ENCODE assay signal across 17 mouse cellular contexts in genomic region chr1:120249842-120250241, GRCm38 (mm10).
"Had no signal": no experiment of that assay in that cellular context is flagged by ENCODE, and none has a peak within 500 bp of the region (broad histone marks: within the 10 kb centered on the region; RNA-seq: fewer than 3 reads in every experiment).

No protein-coding gene starts in this region.

- H3K27ac ChIP-seq: kidney, postnatal 0 days; left cerebral cortex, adult 2 months; midbrain, embryonic 12.5 days; midbrain, embryonic 15.5 days; neural tube, embryonic 13.5 days; stomach, embryonic 15.5 days had no signal

- H3K4me3 ChIP-seq: left cerebral cortex, adult 2 months; liver, embryonic 13.5 days; midbrain, embryonic 12.5 days; midbrain, embryonic 15.5 days; myocyte; neural tube, embryonic 13.5 days; stomach, embryonic 15.5 days had no signal

- H3K9me3 ChIP-seq: liver, embryonic 13.5 days; midbrain, embryonic 12.5 days; midbrain, embryonic 15.5 days; neural tube, embryonic 13.5 days; stomach, embryonic 15.5 days had no signal

- ATAC-seq: midbrain, embryonic 15.5 days had no signal

- H3K27me3 ChIP-seq: liver, embryonic 13.5 days; midbrain, embryonic 12.5 days; midbrain, embryonic 15.5 days; neural tube, embryonic 13.5 days; stomach, embryonic 15.5 days had no signal

- H3K4me1 ChIP-seq: midbrain, embryonic 12.5 days; midbrain, embryonic 15.5 days; neural tube, embryonic 13.5 days; stomach, embryonic 15.5 days had no signal

- H3K36me3 ChIP-seq: midbrain, embryonic 12.5 days; midbrain, embryonic 15.5 days; neural tube, embryonic 13.5 days; stomach, embryonic 15.5 days had no signal

- DNase-seq: kidney, postnatal 36 days; layer of hippocampus, postnatal 36 days; liver, embryonic 13.5 days; lung, adult 2 months; lung, postnatal 14 days; lung, postnatal 4 days; retina, postnatal 1 day; right cerebral cortex, postnatal 25 days; spleen, adult 18-20 months; thymus, postnatal 25 days had no signal

- H3K4me2 ChIP-seq: liver, embryonic 13.5 days; midbrain, embryonic 12.5 days; midbrain, embryonic 15.5 days; neural tube, embryonic 13.5 days; stomach, embryonic 15.5 days had no signal

- H3K9ac ChIP-seq: liver, embryonic 13.5 days; midbrain, embryonic 12.5 days; midbrain, embryonic 15.5 days; neural tube, embryonic 13.5 days; stomach, embryonic 15.5 days had no signal
